Mouse (Mus musculus): ENCODE measurements around the gene Crhbp. TPM values are rescaled to one million over a fixed set of nuclear protein-coding genes. Genes with fewer than 3 reads are reported as not detected.

Crhbp gene
- polyA plus RNA-seq, 1 experiment from 2014 or later: 0.11 TPM

GRCm38 (mm10) chr13:95382418-95382817 lies 62.3 kb downstream of the Crhbp start:
- H3K4me2 ChIP-seq: no peak overlapping the region
- no peaks in the 10 kb centered on the region for H3K9me3 ChIP-seq (ENCODE audit: low read depth, low read length)
- H3K36me3 ChIP-seq (ENCODE audit: insufficient read depth): no peaks in the 10 kb centered on the region
- DNase-seq: no peak
- no peak for TF ChIP-seq CTCF (IDR thresholded peaks at IDR 0.05; ENCODE audit: low read depth)
- ATAC-seq (ENCODE audit: insufficient read depth): no peak
- 48% methylated on average over 5 of the region's 5 CpGs for WGBS
- no peaks in the 10 kb centered on the region for H3K27me3 ChIP-seq (ENCODE audit: insufficient read depth, low read length)
- H3K4me1 ChIP-seq (ENCODE audit: insufficient read depth): no peaks in the 10 kb centered on the region
- H3K27ac ChIP-seq (ENCODE audit: low read depth): no peak overlapping the region
- H3K4me3 ChIP-seq (ENCODE audit: low read depth, low read length): no peak overlapping the region
- H3K9ac ChIP-seq: no peak overlapping the region

Other genes with a start within 250 kb of the Crhbp start
- gene Pde8b, start 194.6 kb downstream of the Crhbp start, polyA plus RNA-seq (2014; fragmentation: Nextera tagmentation; extraction: Ambion mirVana): 3.4 and 4.3 TPM in 2 replicates
- gene Zbed3, start 121.3 kb downstream of the Crhbp start, polyA plus RNA-seq (2014; fragmentation: Nextera tagmentation; extraction: Ambion mirVana): 73.5 and 74.9 TPM in 2 replicates
- gene Aggf1, start 69.6 kb downstream of the Crhbp start, polyA plus RNA-seq (2014; fragmentation: Nextera tagmentation; extraction: Ambion mirVana): 32.2 and 35.7 TPM in 2 replicates
- 0.74 TPM in 1 of 2 replicates, not detected in the other for gene S100z, start 33.8 kb upstream of the Crhbp start, polyA plus RNA-seq (2014; fragmentation: Nextera tagmentation; extraction: Ambion mirVana)
- gene F2rl1, start 80.3 kb upstream of the Crhbp start, polyA plus RNA-seq (2014; fragmentation: Nextera tagmentation; extraction: Ambion mirVana): 4.1 and 4.5 TPM in 2 replicates
- gene F2r, start 173.6 kb upstream of the Crhbp start, polyA plus RNA-seq (2014; fragmentation: Nextera tagmentation; extraction: Ambion mirVana): 109 and 110 TPM in 2 replicates

All from lung, embryonic 14.5 days (tissue).